Mouse (Mus musculus): Measurements from ENCODE around the gene Rfc4.

DNA sequence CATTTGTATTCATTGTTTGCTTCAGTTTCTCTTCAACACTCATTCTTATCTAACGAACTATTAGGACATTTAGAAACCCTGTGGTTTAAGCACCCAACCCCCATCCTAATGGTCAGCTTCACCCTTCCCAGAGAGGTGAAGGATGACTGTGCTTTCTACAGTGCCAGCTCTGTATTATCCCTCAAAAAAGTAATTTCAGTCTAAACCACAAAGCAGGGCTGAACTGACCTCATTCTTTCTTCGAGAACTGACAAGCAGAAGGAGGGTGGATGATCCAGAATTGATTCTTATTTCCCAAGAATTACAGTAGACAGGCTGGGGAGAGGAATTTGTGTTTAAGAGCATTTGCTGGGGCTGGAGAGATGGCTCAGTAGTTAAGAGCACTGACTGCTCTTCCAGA is 32.2 kb upstream of the Rfc4 start:
- TF ChIP-seq CTCF (IDR thresholded peaks at IDR 0.05; ENCODE audit: low read depth) (no peak), EP300 (IDR thresholded peaks at IDR 0.05; ENCODE audit: low read depth) (no peak)
